ENCODE assay signal across 8 mouse cellular contexts in the genomic region with DNA sequence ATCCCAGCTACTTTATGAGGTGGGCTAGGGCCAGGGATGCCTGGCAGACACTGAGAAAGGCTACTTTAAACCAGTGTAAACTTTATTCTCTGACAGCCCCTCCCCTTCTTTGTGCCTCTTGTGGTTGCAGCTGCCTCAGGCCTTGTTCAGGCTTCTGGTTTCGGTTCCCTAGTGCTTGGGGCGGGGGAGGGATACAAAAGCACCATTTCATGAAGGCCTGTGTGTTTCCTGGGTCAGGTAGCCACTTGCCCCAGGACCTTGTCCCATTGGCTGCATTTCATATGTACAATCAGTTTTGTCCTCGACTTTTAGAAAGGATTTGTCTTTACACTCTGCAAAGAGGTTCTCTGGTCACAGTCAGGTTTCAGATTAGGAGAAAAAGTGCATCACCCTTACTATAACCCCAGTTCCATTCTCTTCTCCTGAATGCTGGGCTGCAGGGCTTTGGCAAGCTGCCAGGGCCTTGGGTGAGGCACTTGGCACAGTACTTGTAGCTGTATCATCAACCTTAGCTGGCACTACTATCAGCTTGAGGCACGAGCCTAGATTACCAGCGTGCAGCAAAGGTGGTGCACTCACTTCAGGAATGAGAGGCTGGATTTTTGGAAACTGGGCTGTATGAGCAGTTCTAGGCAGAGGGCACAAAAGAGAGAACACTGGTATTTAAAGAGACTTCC. TPM values are rescaled to one million over a fixed set of nuclear protein-coding genes. Genes with fewer than 3 reads are reported as not detected.
DNase-seq lines count a peak whose midpoint lies in the region; ATAC-seq lines count a peak whose summit lies in the region.

No protein-coding gene starts in this region.

- no peak overlapping the region for H3K4me3 ChIP-seq in forebrain, embryonic 13.5 days
- H3K4me3 ChIP-seq in forebrain, embryonic 10.5 days = no peak overlapping the region
- no peak overlapping the region for H3K4me3 ChIP-seq in hindbrain, embryonic 13.5 days

- H3K4me1 ChIP-seq in forebrain, embryonic 13.5 days = peaks cover 37% of the 10 kb centered on the region
- H3K4me1 ChIP-seq in forebrain, embryonic 10.5 days = peaks cover 37% of the 10 kb centered on the region
- peaks cover 38% of the 10 kb centered on the region for H3K4me1 ChIP-seq in hindbrain, embryonic 13.5 days (replicated peaks)

- no peaks in the 10 kb centered on the region for H3K36me3 ChIP-seq in forebrain, embryonic 13.5 days (ENCODE audit: poor library complexity, severe bottlenecking)
- H3K36me3 ChIP-seq in forebrain, embryonic 10.5 days (replicated peaks) = peaks cover 7% of the 10 kb centered on the region
- H3K36me3 ChIP-seq in hindbrain, embryonic 13.5 days = peaks cover 7% of the 10 kb centered on the region; the same call in 1 of the 2 replicates

- DNase-seq in forebrain, embryonic 10.5 days (ENCODE audit: extremely low spot score, low spot score) = no peak
- DNase-seq in NIH3T3 (ENCODE audit: low read depth) (peak; percentile 44), liver (peak; percentile 34)
- DNase-seq in naive thymus-derived CD4-positive, alpha-beta T cell, adult 2 months (ENCODE audit: low read depth) = peak; percentile 61
- DNase-seq in urinary bladder, postnatal 25 days (ENCODE audit: low spot score) = peak; percentile 38

- H3K9ac ChIP-seq in forebrain, embryonic 13.5 days = no peak overlapping the region
- H3K9ac ChIP-seq in hindbrain, embryonic 13.5 days = no peak overlapping the region; the same call in 1 of the 2 replicates

- H3K4me2 ChIP-seq in forebrain, embryonic 13.5 days = peak overlapping the region; percentile 68
- peak overlapping the region; percentile 23 for H3K4me2 ChIP-seq in hindbrain, embryonic 13.5 days

- H3K27ac ChIP-seq in forebrain, embryonic 13.5 days = no peak overlapping the region
- H3K27ac ChIP-seq in forebrain, embryonic 10.5 days = no peak overlapping the region
- no peak overlapping the region for H3K27ac ChIP-seq in hindbrain, embryonic 13.5 days

- H3K9me3 ChIP-seq in forebrain, embryonic 13.5 days (replicated peaks) = no peaks in the 10 kb centered on the region
- no peaks in the 10 kb centered on the region for H3K9me3 ChIP-seq in forebrain, embryonic 10.5 days
- H3K9me3 ChIP-seq in hindbrain, embryonic 13.5 days = no peaks in the 10 kb centered on the region

- H3K27me3 ChIP-seq in forebrain, embryonic 13.5 days = no peaks in the 10 kb centered on the region
- peaks cover 23% of the 10 kb centered on the region for H3K27me3 ChIP-seq in forebrain, embryonic 10.5 days (ENCODE audit: poor library complexity, severe bottlenecking)
- no peaks in the 10 kb centered on the region for H3K27me3 ChIP-seq in hindbrain, embryonic 13.5 days

- 32% methylated on average over 5 of the region's 5 CpGs for WGBS in forebrain, embryonic 13.5 days
- WGBS in forebrain, embryonic 10.5 days = 54% methylated on average over 5 of the region's 5 CpGs
- WGBS in hindbrain, embryonic 13.5 days = 52% methylated on average over 4 of the region's 5 CpGs

- no peak for ATAC-seq in forebrain, embryonic 13.5 days
- 0 out of 2 replicates have a peak, but pooled peaks have one; percentile 8 for ATAC-seq in common myeloid progenitor, adult 5-6 weeks (replicated peaks; ENCODE audit: low read depth, poor library complexity, severe bottlenecking)
- ATAC-seq in hindbrain, embryonic 13.5 days (ENCODE audit: low FRiP score) = no peak

RNA-seq across cellular contexts. Expression of gene Abcd1, which starts 2.4 kb away (rescaled TPM):
- polyA plus RNA-seq in forebrain, embryonic 13.5 days (2015; fragmentation: Nextera tagmentation; extraction: Ambion mirVana) = 9.6 and 9.7 TPM in 2 replicates
- polyA plus RNA-seq in forebrain, embryonic 10.5 days (2016; fragmentation: Nextera tagmentation; extraction: Ambion mirVana) = 9.2 and 10.1 TPM in 2 replicates
- total RNA-seq in common myeloid progenitor, adult 5-6 weeks (2017) = 12.0 and 16.9 TPM in 2 replicates
- 11.1 and 11.2 TPM in 2 replicates for polyA plus RNA-seq in hindbrain, embryonic 13.5 days (2015; fragmentation: Nextera tagmentation; extraction: Ambion mirVana)

RNA-seq across cellular contexts. Expression of gene Bcap31, which starts 2.8 kb away (rescaled TPM):
- 111 and 115 TPM in 2 replicates for polyA plus RNA-seq in forebrain, embryonic 13.5 days (2015; fragmentation: Nextera tagmentation; extraction: Ambion mirVana)
- polyA plus RNA-seq in forebrain, embryonic 10.5 days (2016; fragmentation: Nextera tagmentation; extraction: Ambion mirVana) = 150 and 162 TPM in 2 replicates
- total RNA-seq in common myeloid progenitor, adult 5-6 weeks (2017) = 169 and 218 TPM in 2 replicates
- polyA plus RNA-seq in hindbrain, embryonic 13.5 days (2015; fragmentation: Nextera tagmentation; extraction: Ambion mirVana) = 128 and 138 TPM in 2 replicates

RNA-seq across cellular contexts. Expression of gene Plxnb3, which starts 38.1 kb away (rescaled TPM):
- 0.03 and 0.10 TPM in 2 replicates for polyA plus RNA-seq in forebrain, embryonic 13.5 days (2015; fragmentation: Nextera tagmentation; extraction: Ambion mirVana)
- not detected in 2 replicates for polyA plus RNA-seq in forebrain, embryonic 10.5 days (2016; fragmentation: Nextera tagmentation; extraction: Ambion mirVana)
- total RNA-seq in common myeloid progenitor, adult 5-6 weeks (2017) = 0.34 TPM in 1 of 2 replicates, not detected in the other
- 0.26 and 0.29 TPM in 2 replicates for polyA plus RNA-seq in hindbrain, embryonic 13.5 days (2015; fragmentation: Nextera tagmentation; extraction: Ambion mirVana)

RNA-seq across cellular contexts. Expression of gene Slc6a8, which starts 45.9 kb away (rescaled TPM):
- polyA plus RNA-seq in forebrain, embryonic 13.5 days (2015; fragmentation: Nextera tagmentation; extraction: Ambion mirVana) = 6.2 and 6.4 TPM in 2 replicates
- 4.6 and 5.2 TPM in 2 replicates for polyA plus RNA-seq in forebrain, embryonic 10.5 days (2016; fragmentation: Nextera tagmentation; extraction: Ambion mirVana)
- 0.15 and 0.50 TPM in 2 replicates for total RNA-seq in common myeloid progenitor, adult 5-6 weeks (2017)
- 7.0 and 7.3 TPM in 2 replicates for polyA plus RNA-seq in hindbrain, embryonic 13.5 days (2015; fragmentation: Nextera tagmentation; extraction: Ambion mirVana)

RNA-seq across cellular contexts. Expression of gene Srpk3, which starts 55.4 kb away (rescaled TPM):
- 1.7 and 1.8 TPM in 2 replicates for polyA plus RNA-seq in forebrain, embryonic 13.5 days (2015; fragmentation: Nextera tagmentation; extraction: Ambion mirVana)
- 0.97 and 1.2 TPM in 2 replicates for polyA plus RNA-seq in forebrain, embryonic 10.5 days (2016; fragmentation: Nextera tagmentation; extraction: Ambion mirVana)
- total RNA-seq in common myeloid progenitor, adult 5-6 weeks (2017) = not detected in 2 replicates
- 1.7 and 2.2 TPM in 2 replicates for polyA plus RNA-seq in hindbrain, embryonic 13.5 days (2015; fragmentation: Nextera tagmentation; extraction: Ambion mirVana)
